Mouse (Mus musculus): ENCODE measurements around the gene C87436.

DNA sequence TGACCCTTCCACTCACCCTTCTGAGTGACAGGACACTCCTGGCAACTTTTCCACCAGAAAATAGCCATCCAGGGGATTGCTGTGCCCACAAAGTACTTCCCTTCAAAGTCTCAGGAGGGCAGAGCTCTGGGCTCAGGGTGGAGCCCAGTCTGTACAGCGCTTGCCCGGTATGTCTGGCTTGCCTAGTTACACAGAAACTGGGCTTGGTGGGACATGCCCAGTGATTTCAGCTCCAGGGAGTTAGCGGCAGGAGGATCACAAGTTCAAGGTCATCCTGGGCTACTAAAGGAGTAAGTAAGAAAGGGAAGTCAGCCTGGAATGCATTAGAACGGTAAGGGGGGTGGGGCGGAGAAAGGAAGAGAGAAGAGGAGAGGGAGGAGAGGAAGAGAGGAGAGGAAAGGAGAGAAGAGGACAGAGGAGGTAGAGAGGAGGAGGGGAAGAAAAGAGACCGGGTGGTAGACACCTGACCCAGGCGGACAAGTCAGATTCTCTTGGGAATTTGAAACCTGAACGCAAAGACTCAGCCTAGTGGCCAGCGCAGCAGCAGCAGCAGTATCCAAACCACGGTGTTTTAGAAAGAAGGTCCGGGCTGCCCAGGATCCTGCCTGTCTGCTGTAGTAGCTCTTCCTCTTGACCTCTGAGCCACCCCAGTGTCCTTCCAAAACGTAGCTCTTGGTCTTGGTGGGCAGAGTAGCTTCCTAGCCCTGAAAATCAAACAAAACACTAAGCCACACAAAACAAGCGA lies 59.1 kb downstream of the C87436 start:
- no peak for TF ChIP-seq CTCF (IDR thresholded peaks at IDR 0.05; ENCODE audit: borderline replicate concordance, insufficient read depth, low read length)
- no peak; the same call in 1 of the 2 replicates for TF ChIP-seq POLR2A (IDR thresholded peaks at IDR 0.05; ENCODE audit: low read depth, low read length)

All from embryonic fibroblast, embryonic 13.5 days (primary cell).